ENCODE assay signal across 10 mouse cellular contexts in genomic region chr1:134713421-134713969, GRCm38 (mm10).
A peak's percentile ranks its signal among the peaks of the same experiment; 100 is the strongest.
DNase-seq lines count a peak whose midpoint lies in the region; ATAC-seq and TF ChIP-seq lines count a peak whose summit lies in the region.
"Had no signal": no experiment of that assay in that cellular context is flagged by ENCODE, and none has a peak within 500 bp of the region (broad histone marks: within the 10 kb centered on the region; RNA-seq: fewer than 3 reads in every experiment).

No protein-coding gene starts in this region.

- peak; percentile 61 for DNase-seq in cerebellum, adult 9-10 months
- DNase-seq in midbrain, postnatal 0 days (ENCODE audit: low spot score): peak; percentile 54
- no peak for DNase-seq in right cerebral cortex, postnatal 14 days
- no peak for DNase-seq in thymus, adult 2 months
- DNase-seq in adipocyte (ENCODE audit: low spot score): no peak
- no peak for DNase-seq in layer of hippocampus, postnatal 14 days (ENCODE audit: low spot score in 2 of 2)
- DNase-seq: heart, postnatal 10 days; thymus, postnatal 14 days had no signal

- H3K9me3 ChIP-seq in forebrain, embryonic 13.5 days (replicated peaks): no peaks in the 10 kb centered on the region
- no peaks in the 10 kb centered on the region for H3K9me3 ChIP-seq in liver, embryonic 16.5 days (replicated peaks; ENCODE audit: control insufficient read depth, low read length)
- H3K9me3 ChIP-seq in midbrain, postnatal 0 days (ENCODE audit: low read length): no peaks in the 10 kb centered on the region

- H3K27ac ChIP-seq in forebrain, embryonic 13.5 days: peak overlapping the region; percentile 25
- H3K27ac ChIP-seq in liver, embryonic 16.5 days (ENCODE audit: low read length): no peak overlapping the region
- no peak overlapping the region for H3K27ac ChIP-seq in midbrain, postnatal 0 days (ENCODE audit: low read depth, low read length)
- no peak overlapping the region for H3K27ac ChIP-seq in thymus, adult 2 months (ENCODE audit: control insufficient read depth, insufficient read depth, low read length)

- ATAC-seq in forebrain, embryonic 13.5 days: no peak
- ATAC-seq in liver, embryonic 16.5 days (ENCODE audit: low read depth): peak; percentile 84
- no peak; the same call in 1 of the 2 replicates for ATAC-seq in midbrain, postnatal 0 days (ENCODE audit: low FRiP score)

- H3K4me2 ChIP-seq in forebrain, embryonic 13.5 days: no peak overlapping the region
- no peak overlapping the region for H3K4me2 ChIP-seq in liver, embryonic 16.5 days (ENCODE audit: low read depth, low read length)
- no peak overlapping the region; the same call in 1 of the 2 replicates for H3K4me2 ChIP-seq in midbrain, postnatal 0 days (ENCODE audit: low read depth, low read length, poor library complexity, severe bottlenecking)

- H3K4me1 ChIP-seq in forebrain, embryonic 13.5 days: peaks cover 42% of the 10 kb centered on the region
- no peaks in the 10 kb centered on the region; the same call in 1 of the 2 replicates for H3K4me1 ChIP-seq in liver, embryonic 16.5 days (ENCODE audit: control insufficient read depth, low read depth, low read length)
- H3K4me1 ChIP-seq in midbrain, postnatal 0 days (ENCODE audit: insufficient read depth, low read length): peaks cover 3% of the 10 kb centered on the region; the same call in 1 of the 2 replicates
- peaks cover 7% of the 10 kb centered on the region for H3K4me1 ChIP-seq in thymus, adult 2 months (replicated peaks; ENCODE audit: control insufficient read depth, insufficient read depth, low read length)

- no peak overlapping the region for H3K9ac ChIP-seq in forebrain, embryonic 13.5 days
- H3K9ac ChIP-seq in liver, embryonic 16.5 days (ENCODE audit: low read depth, low read length): no peak overlapping the region
- no peak overlapping the region for H3K9ac ChIP-seq in midbrain, postnatal 0 days (replicated peaks; ENCODE audit: low read length, poor library complexity, severe bottlenecking)

- TF ChIP-seq POLR2A in thymus, adult 2 months (IDR thresholded peaks at IDR 0.05; ENCODE audit: control insufficient read depth, extremely low read depth, insufficient read depth, low read length, poor library complexity): no peak

- no peak overlapping the region for H3K4me3 ChIP-seq in forebrain, embryonic 13.5 days
- no peak overlapping the region for H3K4me3 ChIP-seq in liver, embryonic 16.5 days (ENCODE audit: low read depth, low read length)
- H3K4me3 ChIP-seq in midbrain, postnatal 0 days (ENCODE audit: low read depth, low read length): no peak overlapping the region
- no peak overlapping the region for H3K4me3 ChIP-seq in thymus, adult 2 months (ENCODE audit: control insufficient read depth, insufficient read depth, low read length)

- H3K27me3 ChIP-seq in forebrain, embryonic 13.5 days: peaks cover 22% of the 10 kb centered on the region
- H3K27me3 ChIP-seq in liver, embryonic 16.5 days (ENCODE audit: control insufficient read depth, insufficient read depth, low read depth, low read length): peaks cover 30% of the 10 kb centered on the region
- peaks cover 5% of the 10 kb centered on the region; the same call in 1 of the 2 replicates for H3K27me3 ChIP-seq in midbrain, postnatal 0 days (ENCODE audit: insufficient read depth, low read length)
- H3K27me3 ChIP-seq in thymus, adult 2 months (ENCODE audit: control insufficient read depth, insufficient read depth, low read length): no peaks in the 10 kb centered on the region

- no peak for TF ChIP-seq CTCF in midbrain, postnatal 0 days (IDR thresholded peaks at IDR 0.05)
- no peak for TF ChIP-seq CTCF in thymus, adult 2 months (IDR thresholded peaks at IDR 0.05; ENCODE audit: borderline replicate concordance, control insufficient read depth, extremely low read depth, insufficient read depth, low read length, poor library complexity)

- 6% methylated on average over 11 of the region's 11 CpGs for WGBS in forebrain, embryonic 13.5 days
- WGBS in liver, embryonic 16.5 days (ENCODE audit: insufficient replicate concordance): 36% methylated on average over 11 of the region's 11 CpGs
- WGBS in midbrain, postnatal 0 days: 10% methylated on average over 11 of the region's 11 CpGs
- 89% methylated on average over 11 of the region's 11 CpGs for WGBS in thymus, adult 2 months

- no peaks in the 10 kb centered on the region for H3K36me3 ChIP-seq in forebrain, embryonic 13.5 days (ENCODE audit: poor library complexity, severe bottlenecking)
- no peaks in the 10 kb centered on the region for H3K36me3 ChIP-seq in liver, embryonic 16.5 days (ENCODE audit: control insufficient read depth, insufficient read depth)
- H3K36me3 ChIP-seq in midbrain, postnatal 0 days (ENCODE audit: insufficient read depth, low read length): no peaks in the 10 kb centered on the region
- no peaks in the 10 kb centered on the region for H3K36me3 ChIP-seq in thymus, adult 2 months (ENCODE audit: control insufficient read depth, insufficient read depth, low read length)

Comparison
In these comparisons a context has a peak if more than half of its experiments do, and no peak if none do; other contexts are left out.
1. DNase-seq: peak in cerebellum, adult 9-10 months (single experiment) and midbrain, postnatal 0 days (single experiment); none in right cerebral cortex, postnatal 14 days (single experiment), thymus, adult 2 months (single experiment), adipocyte (single experiment) and layer of hippocampus, postnatal 14 days (0 of 2).